Mouse (Mus musculus) adrenal gland, adult 2 months (tissue): ENCODE data around the gene Fkbp1b. TPM values are rescaled to one million over a fixed set of nuclear protein-coding genes. Genes with fewer than 3 reads are reported as not detected.
"Not testable (repeated sequence)": the region's sequence is repeated elsewhere in the genome, so short reads cannot be mapped to it uniquely, and the experiment has no call there.

Experiments
- DNase-seq: peaks from one replicate; pipeline ENCODE4 v3.0.0; 2021
- polyA plus RNA-seq: library from polyadenylated mRNA; depleted of rRNA; stranded (reverse); fragments of >200 nt; gene quantifications from 2 replicates; pipeline ENCODE4 v1.2.3, GENCODE M21; 2012; rRNA removed
- total RNA-seq, 2 experiments: library from RNA; stranded (reverse); gene quantifications; 2 replicates each; pipeline ENCODE4 v1.2.3; 2021

Gene Fkbp1b
- total and polyA plus RNA-seq, 3 experiments: 4.2 to 9.6 (median 5.2) TPM

DNA sequence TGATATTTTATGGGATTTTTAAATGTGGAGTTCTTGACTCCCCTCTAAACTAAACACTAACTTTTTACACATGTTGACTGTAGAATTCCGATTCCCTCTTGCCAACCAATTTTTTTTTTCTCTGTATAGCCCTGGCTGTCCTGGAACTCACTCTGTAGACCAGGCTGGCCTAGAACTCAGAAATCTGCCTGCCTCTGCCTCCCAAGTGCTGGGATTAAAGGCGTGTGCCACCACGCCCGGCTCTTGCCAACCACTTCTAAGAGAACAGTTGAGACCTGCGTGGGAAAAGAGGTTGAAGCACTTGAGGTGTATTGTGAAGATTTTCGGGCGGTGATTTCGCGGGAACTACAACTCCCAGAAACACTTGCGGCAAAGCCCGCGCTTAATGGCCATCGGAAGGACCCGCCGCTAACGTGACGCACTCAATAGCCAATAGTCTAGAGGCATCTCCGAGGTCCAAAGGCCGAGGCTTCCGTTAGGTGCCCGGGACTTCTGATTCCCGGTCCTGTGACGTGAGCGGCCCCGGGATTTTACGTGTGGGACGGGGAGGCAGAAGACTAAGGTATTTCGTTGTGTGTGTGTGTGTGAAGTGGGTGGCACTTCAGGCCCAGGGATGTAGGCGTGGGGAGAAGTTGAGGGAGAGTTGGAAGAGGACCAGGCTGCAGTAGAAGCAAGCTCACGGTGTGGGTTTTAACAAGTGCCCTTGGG is 1.7 kb upstream of the Fkbp1b start, which contains the start of gene Wdcp:
Wdcp (plus strand) TSS at position 414 of the 708 bp plus-strand sequence.
- peak; percentile 92 for DNase-seq

GRCm38 (mm10) chr12:4842456-4842855 is 1.1 kb upstream of the Fkbp1b start:
- no peak for DNase-seq

DNA sequence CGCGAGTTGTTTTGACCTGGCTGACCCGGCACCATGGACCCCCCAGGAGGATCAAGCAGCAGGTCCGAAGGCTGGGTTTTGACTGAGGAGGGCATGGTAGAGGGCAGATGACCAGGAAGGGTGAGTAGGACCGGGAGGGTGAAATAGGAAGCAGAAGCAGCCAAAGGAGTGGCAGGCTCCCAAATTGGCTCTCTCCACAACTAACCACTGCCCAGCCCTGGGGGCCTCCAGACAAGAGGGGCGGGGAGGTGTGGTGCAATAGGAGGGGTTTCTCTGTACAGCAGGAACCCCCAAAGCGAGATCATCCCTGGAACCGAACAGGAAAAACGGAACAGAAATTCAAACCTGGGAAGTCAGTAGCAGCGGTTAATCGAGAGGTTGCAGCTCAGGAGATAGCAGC is 650 bp downstream of the Fkbp1b start:
- DNase-seq: peak; percentile 20

- DNase-seq: no peak
Observed at GRCm38 (mm10) chr12:4840010-4840409, 1.4 kb downstream of the Fkbp1b start.

GRCm38 (mm10) chr12:4836959-4837358 is 4.4 kb downstream of the Fkbp1b start:
- peak; percentile 37 for DNase-seq

- no peak for DNase-seq
Observed at GRCm38 (mm10) chr12:4827256-4827655, 14.1 kb downstream of the Fkbp1b start.

- DNase-seq: peak; percentile 98
Observed at GRCm38 (mm10) chr12:4817361-4818101, 23.9 kb downstream of the Fkbp1b start, which contains the start of gene Sf3b6. Sf3b6 (plus strand) TSS chr12:4817544.

DNA sequence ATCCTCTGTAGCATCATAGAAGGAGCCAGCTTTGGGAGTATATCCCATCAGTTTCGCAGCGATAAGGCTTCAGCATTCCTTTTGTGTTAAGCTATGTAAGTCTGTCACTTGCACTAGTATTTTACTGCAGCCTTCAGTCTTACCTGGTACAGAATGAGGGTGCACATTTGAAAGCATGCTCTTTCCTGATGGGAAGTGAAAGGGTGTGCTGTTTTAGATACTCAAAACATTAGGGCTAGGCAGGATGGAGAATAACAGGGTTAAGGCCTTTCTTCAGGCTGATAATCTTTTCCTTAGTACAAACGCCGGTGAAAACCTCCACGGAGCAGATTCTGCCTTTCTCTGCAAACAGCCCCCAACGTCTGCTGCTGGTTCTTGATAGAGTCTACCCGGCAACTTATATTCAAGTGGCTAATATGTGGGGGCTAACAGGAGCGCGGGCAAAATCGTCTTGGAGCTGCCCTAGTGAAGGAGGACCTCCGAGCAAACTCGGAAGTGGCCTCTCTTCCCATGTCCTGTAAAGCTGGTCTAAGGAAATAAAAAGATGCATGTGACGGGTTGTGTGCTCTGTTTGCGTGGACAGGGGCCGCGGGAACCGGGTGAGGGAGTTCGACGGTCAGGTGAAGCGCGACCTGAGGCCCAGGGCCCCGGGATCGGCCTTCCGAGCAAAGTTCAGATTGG is 24.6 kb downstream of the Fkbp1b start:
- DNase-seq: no peak

GRCm38 (mm10) chr12:4813636-4814035 is 27.8 kb downstream of the Fkbp1b start:
- DNase-seq: no peak

DNA sequence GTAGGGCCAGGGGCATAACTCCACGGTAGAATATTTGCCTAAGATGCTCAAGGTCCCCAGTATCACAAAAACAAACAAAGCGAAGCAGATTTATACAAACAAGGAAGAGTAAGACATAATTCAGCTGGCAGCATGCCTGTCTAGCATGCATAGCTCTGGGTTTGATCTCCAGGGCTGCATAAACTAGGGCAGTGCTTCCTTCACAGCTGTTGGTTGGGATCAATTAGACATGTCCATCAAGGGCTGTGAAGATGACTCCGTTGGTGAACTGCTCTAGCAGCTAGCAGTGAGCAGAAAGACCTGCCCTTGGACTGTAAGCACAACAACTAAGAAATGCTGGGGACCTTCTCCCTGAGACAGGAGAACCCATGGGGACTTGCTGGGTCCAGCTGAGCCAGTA is 29.7 kb downstream of the Fkbp1b start:
- no peak for DNase-seq

- DNase-seq: no peak
Observed at GRCm38 (mm10) chr12:4811036-4811435, 30.4 kb downstream of the Fkbp1b start.

GRCm38 (mm10) chr12:4797471-4797870 is 43.9 kb downstream of the Fkbp1b start:
- not testable (repeated sequence) for DNase-seq

DNA sequence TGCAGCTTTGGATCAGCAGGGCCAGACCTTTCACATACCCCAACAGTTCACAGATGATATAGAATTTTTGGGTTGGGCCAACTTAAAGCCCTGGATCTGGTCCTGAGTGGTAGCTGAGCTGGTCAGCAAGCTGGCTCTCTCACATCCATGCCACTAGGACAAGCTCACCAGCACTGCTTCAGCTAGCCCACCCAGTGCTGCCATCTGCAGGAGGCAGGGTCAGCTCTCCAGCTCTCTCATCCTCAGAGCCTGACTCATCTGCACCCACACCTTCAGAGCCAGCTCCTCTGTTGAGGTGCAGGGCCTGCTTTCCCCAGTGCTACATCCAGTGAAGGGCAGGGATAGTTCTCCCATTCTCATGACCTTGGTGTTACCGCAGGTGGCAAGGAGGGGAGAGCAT is 47.7 kb downstream of the Fkbp1b start:
- no peak for DNase-seq

GRCm38 (mm10) chr12:4788128-4788527 is 53.3 kb downstream of the Fkbp1b start:
- not testable (repeated sequence) for DNase-seq

- DNase-seq: no peak
Observed at GRCm38 (mm10) chr12:4784466-4784865, 56.9 kb downstream of the Fkbp1b start.

DNA sequence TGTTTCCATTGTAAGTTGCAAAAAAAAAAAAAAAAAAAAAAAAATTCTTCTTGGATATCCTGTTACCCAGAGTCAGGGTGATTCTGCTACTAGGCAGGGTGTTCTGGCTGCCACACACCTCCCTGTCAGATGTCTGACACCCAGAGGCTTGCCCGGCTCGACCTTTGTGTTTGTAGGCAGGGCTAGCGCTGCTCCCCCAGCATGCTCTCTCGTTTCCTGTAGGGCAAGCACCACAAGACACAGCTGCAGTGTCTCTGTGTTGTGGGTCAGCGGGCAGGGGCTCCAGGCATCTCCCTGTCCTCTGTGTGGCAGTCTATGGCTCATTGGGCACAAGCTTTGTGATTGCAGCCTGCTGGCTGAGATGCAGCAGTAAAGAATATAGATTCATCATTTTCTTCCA is 57.8 kb downstream of the Fkbp1b start:
- DNase-seq: no peak

Other genes with a start within 250 kb of the Fkbp1b start
- gene Itsn2, start 249.0 kb downstream of the Fkbp1b start, total RNA-seq: 10 to 100 TPM; 47.0 to 62.9 TPM
- 12.4 and 13.8 TPM in 2 replicates for gene Itsn2, start 249.0 kb downstream of the Fkbp1b start, polyA plus RNA-seq
- not detected for gene Gm3625, start 248.7 kb downstream of the Fkbp1b start, total RNA-seq
- not detected in 2 replicates for gene Gm3625, start 248.7 kb downstream of the Fkbp1b start, polyA plus RNA-seq
- gene Fam228a, start 103.2 kb downstream of the Fkbp1b start, total RNA-seq: under 1 TPM; 0.12 to 0.35 TPM
- gene Fam228a, start 103.2 kb downstream of the Fkbp1b start, polyA plus RNA-seq: 0.09 TPM in 1 of 2 replicates, not detected in the other
- 1 to 10 TPM; 1.4 to 2.9 TPM for gene Pfn4, start 72.6 kb downstream of the Fkbp1b start, total RNA-seq
- gene Pfn4, start 72.6 kb downstream of the Fkbp1b start, polyA plus RNA-seq: 0.03 and 0.29 TPM in 2 replicates
- 1 to 10 TPM; 3.7 to 3.8 TPM for gene Fam228b, start 72.3 kb downstream of the Fkbp1b start, total RNA-seq
- gene Fam228b, start 72.3 kb downstream of the Fkbp1b start, polyA plus RNA-seq: 0.82 and 3.2 TPM in 2 replicates
- gene Sf3b6, start 24.0 kb downstream of the Fkbp1b start, total RNA-seq: 100 to 1,000 TPM; 117 to 145 TPM
- gene Sf3b6, start 24.0 kb downstream of the Fkbp1b start, polyA plus RNA-seq: 7.1 and 9.4 TPM in 2 replicates
- 1 to 10 TPM; 7.1 to 7.7 TPM for gene Wdcp, start 1.7 kb upstream of the Fkbp1b start, total RNA-seq
- gene Wdcp, start 1.7 kb upstream of the Fkbp1b start, polyA plus RNA-seq: 3.5 and 3.8 TPM in 2 replicates
- under 1 TPM; 0.55 to 0.61 TPM for gene Mfsd2b, start 32.8 kb upstream of the Fkbp1b start, total RNA-seq
- gene Mfsd2b, start 32.8 kb upstream of the Fkbp1b start, polyA plus RNA-seq: 1.0 and 2.3 TPM in 2 replicates
- gene Ubxn2a, start 66.1 kb upstream of the Fkbp1b start, total RNA-seq: 10 to 100 TPM; 50.1 TPM
- 7.1 and 8.6 TPM in 2 replicates for gene Ubxn2a, start 66.1 kb upstream of the Fkbp1b start, polyA plus RNA-seq
- gene Atad2b, start 75.8 kb upstream of the Fkbp1b start, total RNA-seq: 10 to 100 TPM; 17.6 to 29.7 TPM
- 23.0 and 25.5 TPM in 2 replicates for gene Atad2b, start 75.8 kb upstream of the Fkbp1b start, polyA plus RNA-seq